Mouse (Mus musculus) regulatory T cell (primary cell): ENCODE data around the gene Aph1c.
"Not testable (repeated sequence)": the region's sequence is repeated elsewhere in the genome, so short reads cannot be mapped to it uniquely, and the experiment has no call there.

ENCODE experiments used
- in situ Hi-C: fragments of 300-600 bp; cut with MboI, MseI; formaldehyde crosslinking; loops from one replicate; pipeline ENCODE4 v1.15.1; 2025; ENCODE audit warnings: high pct_unique_total_duplicates

Aph1c gene

DNA sequence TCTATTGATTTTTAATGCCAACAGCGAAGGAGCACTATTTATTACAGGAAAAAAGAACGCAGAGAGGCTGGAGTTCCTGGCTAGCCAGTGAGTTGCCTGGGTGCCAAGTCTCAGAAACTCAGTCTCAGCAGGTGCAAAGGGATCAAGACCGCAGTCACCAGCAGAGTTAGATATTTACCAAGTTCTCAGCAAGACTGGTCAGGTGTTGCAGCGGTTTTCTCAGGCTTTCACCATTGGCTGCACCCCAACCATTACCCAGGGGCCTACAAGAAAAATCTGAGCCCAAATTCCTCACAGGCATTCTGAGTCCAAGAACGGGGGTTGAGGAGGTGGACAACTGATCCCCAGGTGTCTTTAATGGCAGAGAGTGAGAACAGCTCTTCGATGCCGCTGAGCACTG lies 675 bp downstream of the Aph1c start:
- in situ Hi-C loops = no loop called here

DNA sequence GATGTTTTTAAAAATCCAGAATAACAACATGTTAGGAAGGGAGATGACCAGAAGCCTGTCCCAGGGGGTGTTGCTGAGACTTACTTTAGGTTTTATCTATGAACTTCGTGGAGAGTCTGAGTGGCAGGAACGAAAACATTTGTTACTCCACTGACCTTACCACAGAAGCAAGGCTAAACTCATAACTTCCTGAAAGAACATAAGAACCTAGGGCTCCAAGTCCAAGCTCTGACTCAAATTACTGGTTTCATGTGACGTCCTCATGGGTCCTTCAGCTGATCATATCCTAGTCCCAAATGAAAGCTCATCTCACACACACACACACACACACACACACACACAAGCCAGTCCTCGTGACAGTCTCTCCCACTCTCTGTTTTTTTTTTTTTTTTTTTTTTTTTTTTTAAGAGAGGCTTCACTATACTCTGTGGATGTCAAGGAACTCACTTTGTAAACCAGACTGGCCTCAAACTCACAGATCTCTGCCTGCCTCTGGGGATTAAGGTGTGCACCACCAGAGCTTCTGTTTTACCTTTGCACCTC lies 2.1 kb downstream of the Aph1c start:
- in situ Hi-C loops = no loop called here

DNA sequence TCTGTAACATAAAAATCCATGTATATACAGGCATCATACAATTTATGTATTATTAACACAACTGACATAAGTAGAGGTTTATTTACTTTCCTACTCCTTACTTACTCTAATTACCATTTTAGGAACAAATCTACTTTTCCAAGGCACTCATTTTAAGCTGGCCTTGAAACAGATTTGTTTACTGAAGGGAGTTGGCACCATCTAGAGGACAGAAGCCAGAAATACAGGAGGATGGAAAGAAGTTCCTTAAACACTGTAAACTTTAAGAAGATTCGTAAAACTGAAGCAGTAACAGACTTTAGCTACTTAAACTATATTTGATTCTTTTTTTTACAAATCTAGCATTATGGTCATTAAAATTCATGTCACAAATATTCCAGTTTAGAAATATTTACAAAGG lies 8.5 kb downstream of the Aph1c start:
- in situ Hi-C loops = no loop called here

DNA sequence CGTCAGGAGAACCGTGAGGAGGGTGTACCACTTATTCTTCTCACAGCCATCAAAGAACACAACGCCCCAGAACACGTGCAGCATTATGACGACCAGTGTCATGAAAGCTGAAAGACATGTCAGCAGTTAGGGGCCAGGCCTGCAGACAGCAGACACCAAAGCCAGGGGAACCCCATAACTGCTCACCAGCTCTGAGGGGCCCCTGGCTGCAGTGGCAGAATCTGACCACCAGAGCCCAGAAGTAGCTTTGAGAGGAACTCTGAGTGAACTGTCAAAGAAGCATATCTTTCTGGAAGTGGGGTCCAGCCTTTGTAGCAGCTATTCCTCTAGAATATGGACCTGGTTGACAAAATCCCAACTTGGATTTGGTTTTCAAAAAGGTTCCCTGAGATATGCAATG lies 12.3 kb downstream of the Aph1c start:
- in situ Hi-C loops = loop anchor here (5.0 kb wide), 1 partner anchor 40 kb away; no protein-coding TSS in a partner anchor

DNA sequence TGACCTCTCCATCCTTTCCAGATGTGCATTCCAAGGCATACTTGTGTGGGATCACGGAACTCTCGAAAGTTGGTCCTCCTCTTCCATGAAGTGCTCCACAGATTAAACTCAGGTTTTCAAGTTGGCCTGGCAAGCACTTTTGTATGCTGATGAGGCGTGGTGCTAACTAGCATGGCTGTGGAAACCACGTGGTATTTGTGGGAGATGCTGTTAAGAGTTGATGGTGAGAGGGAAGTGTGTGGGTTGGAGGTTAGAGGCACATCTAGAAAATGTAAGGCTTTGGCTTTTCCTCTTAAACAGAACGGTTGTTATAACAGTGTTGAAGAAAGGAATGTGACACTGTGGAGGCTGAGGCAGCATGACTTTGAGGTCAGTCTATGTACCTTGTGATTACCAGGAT lies 13.5 kb downstream of the Aph1c start:
- in situ Hi-C loops = loop anchor here (5.0 kb wide), 1 partner anchor 39 kb away; no protein-coding TSS in a partner anchor

DNA sequence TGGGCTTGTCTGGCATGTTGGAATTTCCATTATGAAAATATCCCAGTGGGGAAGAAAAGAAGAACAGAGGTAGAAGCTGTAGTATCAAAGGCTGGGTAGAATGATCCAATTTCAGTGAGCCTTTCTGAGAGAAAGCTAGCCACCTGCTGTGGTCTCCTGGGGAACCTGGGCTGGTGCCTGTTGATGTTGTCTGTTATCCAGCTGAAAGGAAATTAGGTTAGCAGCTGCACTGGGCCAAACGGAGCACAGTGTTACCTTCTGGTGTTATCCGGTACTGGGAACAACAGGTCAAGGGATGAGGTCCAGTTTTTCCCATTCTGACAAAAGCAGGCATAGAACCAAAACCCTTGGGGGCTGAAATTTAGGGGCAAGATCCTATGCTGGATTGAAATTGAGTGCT lies 21.1 kb downstream of the Aph1c start:
- in situ Hi-C loops = no loop called here

GRCm38 (mm10) chr9:66805951-66806350 lies 28.6 kb downstream of the Aph1c start:
- in situ Hi-C loops = not testable (repeated sequence)

DNA sequence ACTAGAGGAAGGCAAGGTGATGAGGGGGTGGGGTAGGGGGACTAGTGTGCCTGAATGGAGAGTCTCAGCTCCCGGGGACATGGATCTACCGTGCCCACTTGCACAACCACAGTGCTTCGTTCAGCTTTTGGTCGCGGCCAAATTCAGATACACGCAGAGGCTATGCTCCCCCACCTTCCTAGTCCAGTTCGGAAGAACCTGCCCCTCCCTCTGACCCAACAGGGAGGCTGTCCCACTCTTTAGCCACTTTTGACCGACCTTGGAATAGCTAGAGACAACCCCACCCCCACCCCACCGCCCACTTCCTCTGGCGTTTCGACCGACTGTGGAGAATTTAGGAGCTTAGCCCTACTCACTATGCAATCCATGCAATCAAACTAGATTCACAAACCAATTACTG lies 32.6 kb downstream of the Aph1c start:
- in situ Hi-C loops = no loop called here

DNA sequence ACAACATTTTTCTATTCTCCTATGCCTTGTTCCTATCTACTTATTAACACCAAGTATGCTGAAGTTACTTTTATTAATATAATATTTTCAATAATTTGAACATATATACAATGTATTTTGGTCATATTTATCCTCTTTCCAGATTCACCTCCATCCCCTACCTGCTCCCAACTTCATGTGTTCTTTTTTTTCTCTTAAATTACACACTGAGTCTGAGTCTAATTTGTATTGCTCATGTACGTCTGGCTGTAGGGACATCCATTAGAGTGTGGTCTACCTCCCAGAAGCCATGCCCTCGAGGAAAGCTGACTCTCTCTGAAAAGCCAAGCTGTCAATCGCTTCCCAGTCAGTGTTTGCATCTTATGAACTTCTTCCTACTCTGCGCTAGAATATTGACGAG lies 37.8 kb downstream of the Aph1c start, which contains the start of gene Gm10647:
Gm10647 (plus strand) TSS at position 301 of the 400 bp plus-strand sequence.
- in situ Hi-C loops = loop anchor here (5.0 to 10.0 kb wide), 2 partner anchors 74 to 282 kb away; partner anchors contain the start of gene Fbxl22

DNA sequence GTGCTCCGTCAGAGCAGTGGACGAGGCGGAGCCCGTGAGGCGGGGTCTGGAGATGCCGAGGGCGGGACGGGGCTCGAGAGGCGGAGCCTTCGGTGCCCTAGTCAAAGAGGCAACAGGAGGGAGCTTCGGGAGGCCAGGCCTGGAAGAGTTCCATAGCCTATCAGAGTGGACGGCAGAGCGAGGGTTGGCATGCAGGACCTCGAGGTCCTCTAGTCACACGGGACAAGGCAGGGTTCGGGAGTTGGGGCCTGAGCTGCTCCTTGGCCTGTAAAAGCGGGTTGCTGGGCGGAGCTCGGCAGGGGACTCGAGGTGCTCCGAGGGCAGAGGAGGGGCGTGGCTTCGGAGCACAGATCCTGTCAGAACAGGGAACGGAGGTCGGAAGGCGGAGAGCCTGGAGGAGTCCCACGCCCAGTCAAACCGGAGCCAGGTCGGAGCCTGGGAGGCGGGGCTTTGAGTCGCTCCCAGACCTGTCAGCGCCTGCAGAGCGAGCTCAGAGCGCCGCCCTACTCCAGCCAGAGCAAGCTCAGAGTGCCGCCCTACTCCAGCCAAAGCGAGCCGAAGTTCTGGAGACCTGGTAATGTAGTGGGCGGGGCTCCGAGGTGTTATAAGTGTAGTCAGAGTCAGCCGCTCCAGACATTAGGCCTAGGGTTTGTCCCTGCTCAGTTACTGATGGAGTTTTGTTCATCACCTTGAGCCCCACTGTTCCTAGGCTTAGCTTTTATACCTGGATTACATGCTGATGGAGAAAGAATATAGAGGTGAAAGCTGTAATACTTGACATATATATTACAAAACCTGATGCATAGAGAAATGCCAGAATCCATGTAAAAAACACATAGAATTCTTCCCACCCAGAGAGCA lies 38.8 kb downstream of the Aph1c start, which contains the start of gene Aph1b:
Aph1b (minus strand) TSS at position 27 of the 861 bp plus-strand sequence.
- in situ Hi-C loops = loop anchor here (5.0 to 10.0 kb wide), 2 partner anchors 73 to 281 kb away; partner anchors contain the start of gene Fbxl22

- in situ Hi-C loops = loop anchor here (5.0 to 10.0 kb wide), 2 partner anchors 73 to 280 kb away; partner anchors contain the start of gene Fbxl22
These were observed 39.7 kb downstream of the Aph1c start for GRCm38 (mm10) chr9:66794629-66795463.

GRCm38 (mm10) chr9:66787821-66788220 lies 46.7 kb downstream of the Aph1c start:
- in situ Hi-C loops = no loop called here

DNA sequence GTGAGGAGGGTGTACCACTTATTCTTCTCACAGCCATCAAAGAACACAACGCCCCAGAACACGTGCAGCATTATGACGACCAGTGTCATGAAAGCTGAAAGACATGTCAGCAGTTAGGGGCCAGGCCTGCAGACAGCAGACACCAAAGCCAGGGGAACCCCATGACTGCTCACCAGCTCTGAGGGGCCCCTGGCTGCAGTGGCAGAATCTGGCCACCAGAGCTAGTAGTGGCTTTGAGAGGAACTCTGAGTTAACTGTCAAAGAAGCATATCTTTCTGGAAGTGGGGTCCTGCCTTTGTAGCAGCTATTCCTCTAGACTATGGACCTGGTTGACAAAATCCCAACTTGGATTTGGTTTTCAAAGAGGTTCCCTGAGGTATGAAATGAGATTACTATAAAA lies 50.0 kb downstream of the Aph1c start:
- in situ Hi-C loops = loop anchor here (5.0 kb wide), 2 partner anchors 38 to 137 kb away; no protein-coding TSS in a partner anchor

GRCm38 (mm10) chr9:66770701-66771100 lies 63.8 kb downstream of the Aph1c start:
- in situ Hi-C loops = no loop called here

- in situ Hi-C loops = no loop called here
These were observed 65.3 kb downstream of the Aph1c start for GRCm38 (mm10) chr9:66769275-66769674.

DNA sequence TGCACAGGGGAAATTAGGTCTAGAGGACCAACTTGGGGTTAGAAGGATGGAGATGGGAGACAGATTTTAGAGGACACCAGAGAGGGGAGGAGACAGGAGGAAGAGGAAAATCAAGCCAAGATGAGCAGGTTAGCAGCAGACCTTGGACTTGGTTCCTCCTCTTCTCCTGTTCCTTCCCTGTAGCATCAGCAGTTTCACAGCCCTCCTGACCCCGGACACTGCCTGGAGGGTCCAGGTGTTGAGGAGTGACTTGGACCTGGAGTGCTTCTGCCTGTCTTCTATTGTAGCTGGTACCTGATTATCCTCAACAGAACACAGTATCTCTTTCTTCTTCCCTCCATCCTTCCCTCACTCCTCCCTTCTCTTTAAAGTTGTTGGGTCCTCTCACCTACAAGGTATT lies 65.8 kb downstream of the Aph1c start:
- in situ Hi-C loops = no loop called here
